Mouse (Mus musculus) myocyte (in vitro differentiated cells): ENCODE measurements around the gene Nfic.

Source experiments
- MAX ChIP-seq: IDR thresholded peaks from one replicate; pipeline ENCODE4 v1.6.1; 2011; ENCODE audit warnings: low read depth, mild to moderate bottlenecking, control low read depth
- MYOD1 ChIP-seq, 3 experiments: IDR thresholded peaks; one replicate each; pipeline ENCODE4 v1.6.1; 2011; ENCODE audit warnings: control low read depth in 2 of 3, low read depth in 2 of 3, mild to moderate bottlenecking in 2 of 3, moderate library complexity in 1 of 3; ENCODE audit not compliant: insufficient read length in 2 of 3, control insufficient read depth in 1 of 3
- MYOG ChIP-seq, 3 experiments: IDR thresholded peaks; one replicate each; pipeline ENCODE4 v1.6.1; 2011; ENCODE audit warnings: control low read depth in 2 of 3, low read depth in 2 of 3, mild to moderate bottlenecking in 2 of 3; ENCODE audit not compliant: insufficient read length in 2 of 3, control insufficient read depth in 1 of 3, insufficient read depth in 1 of 3
- POLR2A ChIP-seq: IDR thresholded peaks from one replicate; pipeline ENCODE4 v1.6.1; 2011; ENCODE audit warnings: low read depth, mild to moderate bottlenecking, control low read depth, moderate library complexity; ENCODE audit not compliant: insufficient read length
- POLR2AphosphoS2 ChIP-seq: IDR thresholded peaks from one replicate; pipeline ENCODE4 v1.6.1; 2011; ENCODE audit warnings: low read depth, control low read depth; ENCODE audit not compliant: insufficient read length
- REST ChIP-seq: IDR thresholded peaks from one replicate; pipeline ENCODE4 v1.6.1; 2011; ENCODE audit warnings: mild to moderate bottlenecking, control low read depth, moderate library complexity; ENCODE audit not compliant: insufficient read depth, insufficient read length
- TCF12 ChIP-seq: IDR thresholded peaks from one replicate; pipeline ENCODE4 v1.6.1; 2011; ENCODE audit warnings: mild to moderate bottlenecking, control low read depth; ENCODE audit not compliant: poor library complexity, insufficient read depth, severe bottlenecking
- USF1 ChIP-seq: IDR thresholded peaks from one replicate; pipeline ENCODE4 v1.6.1; 2011; ENCODE audit warnings: low read depth, mild to moderate bottlenecking, control low read depth, moderate library complexity

DNA sequence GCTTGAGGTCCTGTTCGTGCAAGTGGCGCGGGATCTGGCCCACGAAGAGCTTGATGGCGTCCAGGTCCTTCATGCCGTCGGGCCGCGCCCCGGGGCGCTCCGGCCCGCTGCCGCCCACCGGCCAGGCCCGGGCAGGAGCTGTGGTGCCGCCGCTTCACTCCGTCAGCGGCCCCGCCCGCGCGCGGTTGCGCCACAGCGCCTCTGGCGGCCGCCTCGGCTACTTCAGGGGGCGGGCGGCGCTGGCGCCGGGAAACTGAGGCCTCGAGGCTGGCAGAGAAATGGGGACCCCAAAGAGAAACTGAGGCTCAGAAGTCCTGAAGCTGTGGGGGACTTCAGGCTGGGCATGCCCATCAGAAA is 27.1 kb upstream of the Nfic start, which contains the start of gene Celf5:
- TF ChIP-seq POLR2A (no peak), MYOG (IDR thresholded peaks at IDR 0.05; ENCODE audit: control insufficient read depth in 1 of 3, insufficient read depth in 1 of 3, insufficient read length in 2 of 3, low read depth in 2 of 3) (peak in 1 of 3 experiments; percentile 14), TCF12 (no peak), POLR2AphosphoS2 (no peak), REST (no peak), MYOD1 (IDR thresholded peaks at IDR 0.05; ENCODE audit: control insufficient read depth in 1 of 3, insufficient read length in 2 of 3, low read depth in 2 of 3) (no peak), USF1 (no peak), MAX (no peak)
